Mouse (Mus musculus): ENCODE measurements around the gene Abcc9.

Gene Abcc9

GRCm38 (mm10) chr6:142548377-142548776 lies 153.7 kb downstream of the Abcc9 start:
- no peak for DNase-seq (ENCODE audit: low read depth, low spot score)

DNA sequence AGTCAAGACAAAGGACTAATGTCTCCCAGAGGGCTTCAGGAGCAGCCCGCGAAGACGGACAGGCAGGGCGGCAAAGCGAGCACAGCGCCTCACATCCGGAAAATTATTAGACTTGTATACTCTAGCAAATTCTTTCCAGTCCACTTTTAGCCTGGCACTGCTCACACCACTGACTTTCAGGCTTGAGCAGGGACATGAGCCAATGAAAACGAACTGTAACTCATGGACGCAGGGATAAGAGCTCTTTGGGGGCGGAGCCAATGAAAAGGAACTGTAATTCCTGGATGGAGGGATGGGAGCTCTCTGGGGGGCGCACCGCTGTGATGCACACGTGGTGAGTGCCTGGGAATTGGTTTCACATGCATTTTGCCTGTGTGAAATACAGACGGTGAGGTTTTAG lies 157.0 kb downstream of the Abcc9 start:
- no peak for DNase-seq (ENCODE audit: low read depth, low spot score)

DNA sequence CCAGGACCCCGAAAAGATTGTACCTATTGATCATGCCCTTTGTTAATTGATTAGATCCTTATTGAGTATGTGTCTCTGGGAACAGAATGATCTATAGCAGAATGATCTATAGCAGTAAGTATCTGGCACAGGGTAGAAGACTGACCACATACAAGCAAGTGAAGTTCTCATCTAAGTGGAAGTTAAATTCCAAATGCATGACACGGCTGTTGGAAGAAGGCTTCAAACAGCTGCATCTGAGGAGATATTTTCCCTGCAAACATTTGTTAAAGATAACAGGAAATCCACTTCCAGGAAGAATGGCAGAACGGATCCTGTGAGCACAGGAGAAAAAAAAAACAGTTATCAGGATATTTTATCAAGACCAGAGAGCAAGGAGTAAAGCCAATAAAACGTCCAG lies 158.5 kb downstream of the Abcc9 start:
- no peak for DNase-seq (ENCODE audit: low read depth, low spot score)

GRCm38 (mm10) chr6:142542800-142543175 lies 159.3 kb downstream of the Abcc9 start:
- no peak for DNase-seq (ENCODE audit: low read depth, low spot score)

DNA sequence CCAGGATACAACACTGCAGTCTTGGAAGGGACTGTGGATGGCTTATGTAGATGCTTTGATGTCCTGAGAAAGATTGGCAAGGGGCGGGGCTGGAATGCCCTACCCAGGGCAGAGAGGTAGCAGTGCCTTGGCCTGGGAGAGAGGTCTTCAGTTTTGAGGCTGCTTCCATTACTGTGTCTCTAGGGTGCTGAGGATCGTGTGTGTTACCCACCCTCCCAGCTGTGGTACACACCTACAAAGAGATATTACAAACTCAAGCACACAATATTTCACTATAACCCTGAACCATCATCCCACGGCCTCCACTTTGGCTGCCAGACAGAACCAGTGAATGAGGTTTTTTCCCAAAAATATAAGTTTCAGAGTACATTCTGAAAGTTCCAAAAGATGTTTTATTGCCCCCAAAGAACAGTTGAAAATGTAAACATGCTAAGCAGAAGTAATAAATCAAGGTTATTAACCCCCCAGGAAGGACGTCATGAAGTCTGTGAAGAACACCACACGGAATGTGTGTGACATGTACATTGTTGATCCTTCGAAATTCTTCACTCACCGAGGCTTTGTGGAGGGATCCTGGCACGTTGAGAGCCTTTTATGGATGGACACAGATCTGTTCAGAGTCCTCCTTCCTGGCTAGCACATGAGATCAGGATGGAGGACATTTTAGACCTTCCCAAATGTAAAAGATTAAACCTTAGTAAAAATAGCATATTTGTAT lies 159.9 kb downstream of the Abcc9 start:
- DNase-seq (ENCODE audit: low read depth, low spot score): no peak

- DNase-seq (ENCODE audit: low read depth, low spot score): no peak
Measured at GRCm38 (mm10) chr6:142540561-142541160, 161.5 kb downstream of the Abcc9 start.

DNA sequence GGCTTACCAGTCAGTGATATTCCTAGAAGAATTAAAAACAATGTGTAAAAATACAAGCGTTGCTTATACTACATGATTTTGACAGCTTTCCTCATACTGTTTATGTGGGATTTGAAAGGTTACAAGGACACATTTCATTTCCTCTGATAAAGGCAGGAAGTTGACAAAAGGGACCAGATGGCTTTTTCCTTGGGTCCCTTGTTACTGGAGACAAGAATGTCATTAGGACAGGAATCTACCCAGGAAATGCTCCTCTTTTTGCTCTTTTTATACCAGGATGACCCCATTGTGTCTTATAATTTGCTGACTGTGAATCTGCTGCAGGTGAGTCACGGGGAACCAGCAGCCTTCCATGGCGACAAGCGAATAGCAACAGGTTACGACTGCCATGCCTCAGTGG lies 162.0 kb downstream of the Abcc9 start:
- no peak for DNase-seq (ENCODE audit: low read depth, low spot score)

DNA sequence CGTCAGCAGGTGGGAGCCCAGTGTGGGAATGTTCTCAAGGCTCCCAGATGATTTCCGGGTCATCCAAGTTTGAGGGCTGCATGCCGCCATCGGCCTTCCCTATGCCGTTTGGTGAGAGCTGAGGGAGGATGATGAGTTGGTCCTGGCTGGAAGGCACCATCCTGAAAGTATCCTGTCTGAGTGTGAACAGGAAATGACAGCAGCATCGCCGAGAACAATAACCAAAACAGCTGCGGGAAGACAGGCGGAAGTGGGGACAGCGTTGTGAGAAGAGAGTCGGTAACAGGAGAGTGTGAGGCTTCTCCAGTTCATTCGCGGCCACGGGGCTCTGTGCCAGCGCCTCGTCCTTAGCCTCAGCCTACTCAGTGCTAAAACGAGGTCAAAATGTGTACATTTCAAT lies 163.6 kb downstream of the Abcc9 start:
- DNase-seq (ENCODE audit: low read depth, low spot score): no peak

All from embryo, embryonic 11.5 days (tissue).